Mouse (Mus musculus) intestine, embryonic 16.5 days (tissue): ENCODE data around the gene Ddias. TPM values are rescaled to one million over a fixed set of nuclear protein-coding genes. Genes with fewer than 3 reads are reported as not detected.
A peak's percentile ranks its signal among the peaks of the same experiment; 100 is the strongest.
"Not testable (repeated sequence)": the region's sequence is repeated elsewhere in the genome, so short reads cannot be mapped to it uniquely, and the experiment has no call there.

Experiments
- ATAC-seq: fragments of 200-750 bp; cut with Nextera tagmentation; 2 replicates; pipeline ENCODE4 v1.8.0; 2017; ENCODE audit warnings: moderate TSS enrichment, moderate library complexity
- H3K27ac ChIP-seq: fragments of 300-500 bp; sonication (generic); 2 replicates; pipeline ENCODE4 v1.5.1; 2014; ENCODE audit warnings: mild to moderate bottlenecking, low read length
- H3K27me3 ChIP-seq: fragments of 300-500 bp; sonication (generic); replicated peaks from 2 replicates; pipeline ENCODE4 v1.6.1; 2014; ENCODE audit warnings: low read length, control low read depth, mixed read lengths; ENCODE audit not compliant: control insufficient read depth, insufficient read depth
- H3K36me3 ChIP-seq: fragments of 300-500 bp; sonication (generic); 2 replicates; pipeline ENCODE4 v1.6.1; 2014; ENCODE audit warnings: low read length, control low read depth; ENCODE audit not compliant: control insufficient read depth, insufficient read depth
- H3K4me1 ChIP-seq: fragments of 300-500 bp; sonication (generic); 2 replicates; pipeline ENCODE4 v1.6.1; 2014; ENCODE audit warnings: low read length, control low read depth, mixed read lengths; ENCODE audit not compliant: control insufficient read depth, insufficient read depth
- H3K4me2 ChIP-seq: fragments of 300-500 bp; sonication (generic); 2 replicates; pipeline ENCODE4 v1.6.1; 2014; ENCODE audit warnings: low read depth, low read length, control low read depth
- H3K4me3 ChIP-seq: fragments of 300-500 bp; sonication (generic); 2 replicates; pipeline ENCODE4 v1.5.1; 2014; ENCODE audit warnings: mild to moderate bottlenecking, low read length
- H3K9ac ChIP-seq: fragments of 300-500 bp; sonication (generic); 2 replicates; pipeline ENCODE4 v1.6.1; 2014; ENCODE audit warnings: low read depth, low read length
- H3K9me3 ChIP-seq: fragments of 300-500 bp; sonication (generic); 2 replicates; pipeline ENCODE4 v1.6.1; 2016; ENCODE audit warnings: low read length, control low read depth; ENCODE audit not compliant: control insufficient read depth
- WGBS: fragments of 180-500 bp; shearing (Covaris S2); extraction: QIAGEN DNeasy Blood & Tissue Kit; methylation state at CpG from one replicate; pipeline ENCODE4 v1.1.7; 2014; 5-methylcytosine and 5-hydroxymethylcytosine counted together
- polyA plus RNA-seq: library from polyadenylated mRNA; unstranded; fragments of >200 nt; fragmentation: Nextera tagmentation; extraction: Ambion mirVana; gene quantifications from 2 replicates; pipeline ENCODE4 v1.2.1, GENCODE M21; 2015

Gene Ddias
- polyA plus RNA-seq: 8.7 and 9.2 TPM in 2 replicates

GRCm38 (mm10) chr7:92874116-92874675 lies at the start of gene Ddias, which contains the start of gene Prcp:
Ddias (minus strand) TSS chr7:92874247.
Prcp (plus strand) TSS chr7:92874470.
- Histone ChIP-seq H3K9me3 (no peaks in the 10 kb centered on the region), H3K4me2 (peak within 1 kb of the TSS; percentile 87), H3K36me3 (no peaks in the 10 kb centered on the region), H3K4me3 (peak within 1 kb of the TSS; percentile 73), H3K27me3 (no peaks in the 10 kb centered on the region), H3K4me1 (peaks cover 12% of the 10 kb centered on the region), H3K9ac (peak within 1 kb of the TSS; percentile 84), H3K27ac (peak within 1 kb of the TSS; percentile 99)
- WGBS: under 1% methylated on average over 53 of the region's 53 CpGs
- ATAC-seq: peak; percentile 85

- Histone ChIP-seq H3K9me3 (no peaks in the 10 kb centered on the region), H3K4me1 (no peaks in the 10 kb centered on the region), H3K9ac (no peak overlapping the region), H3K4me3 (no peak overlapping the region), H3K27me3 (no peaks in the 10 kb centered on the region), H3K27ac (no peak overlapping the region), H3K36me3 (no peaks in the 10 kb centered on the region), H3K4me2 (no peak overlapping the region)
- WGBS: 79% methylated on average over 2 of the region's 2 CpGs
- ATAC-seq: no peak
Observed at GRCm38 (mm10) chr7:92920857-92921172, 46.8 kb upstream of the Ddias start.

- Histone ChIP-seq H3K27me3 (no peaks in the 10 kb centered on the region), H3K4me2 (no peak overlapping the region), H3K27ac (no peak overlapping the region), H3K9me3 (no peaks in the 10 kb centered on the region), H3K4me1 (no peaks in the 10 kb centered on the region), H3K36me3 (no peaks in the 10 kb centered on the region), H3K4me3 (no peak overlapping the region), H3K9ac (no peak overlapping the region)
- WGBS: 84% methylated on average over 6 of the region's 6 CpGs
- ATAC-seq: no peak
Observed at GRCm38 (mm10) chr7:92920172-92920856, 46.3 kb upstream of the Ddias start.

- H3K9me3 ChIP-seq, H3K27me3 ChIP-seq, H3K4me3 ChIP-seq, H3K4me1 ChIP-seq, H3K9ac ChIP-seq, H3K27ac ChIP-seq, H3K4me2 ChIP-seq, H3K36me3 ChIP-seq: not testable (repeated sequence)
- 54% methylated on average over 7 of the region's 7 CpGs for WGBS
- peak; percentile 38; the same call in 1 of the 2 replicates for ATAC-seq
Observed at GRCm38 (mm10) chr7:92904285-92904684, 30.2 kb upstream of the Ddias start.

- ATAC-seq: peak; percentile 97
- H3K4me1 ChIP-seq: no peaks in the 10 kb centered on the region
- H3K4me2 ChIP-seq: no peak overlapping the region
- no peak overlapping the region for H3K27ac ChIP-seq
- no peak overlapping the region for H3K9ac ChIP-seq
- no peaks in the 10 kb centered on the region for H3K9me3 ChIP-seq
- H3K36me3 ChIP-seq: no peaks in the 10 kb centered on the region
- H3K4me3 ChIP-seq: no peak overlapping the region
- 49% methylated on average over 7 of the region's 7 CpGs for WGBS
- H3K27me3 ChIP-seq: no peaks in the 10 kb centered on the region
Observed at GRCm38 (mm10) chr7:92903360-92904038, 29.5 kb upstream of the Ddias start.

GRCm38 (mm10) chr7:92897021-92897420 lies 23.0 kb upstream of the Ddias start:
- H3K4me2 ChIP-seq: no peak overlapping the region
- H3K9me3 ChIP-seq: no peaks in the 10 kb centered on the region
- 47% methylated on average over 2 of the region's 2 CpGs for WGBS
- H3K27ac ChIP-seq: no peak overlapping the region
- no peaks in the 10 kb centered on the region for H3K36me3 ChIP-seq
- no peak overlapping the region for H3K9ac ChIP-seq
- peak; percentile 80 for ATAC-seq
- no peaks in the 10 kb centered on the region for H3K27me3 ChIP-seq
- no peaks in the 10 kb centered on the region for H3K4me1 ChIP-seq
- H3K4me3 ChIP-seq: no peak overlapping the region

GRCm38 (mm10) chr7:92896036-92896435 lies 22.0 kb upstream of the Ddias start:
- ATAC-seq: no peak
- Histone ChIP-seq H3K4me2 (no peak overlapping the region), H3K4me1 (no peaks in the 10 kb centered on the region), H3K9ac (no peak overlapping the region), H3K9me3 (no peaks in the 10 kb centered on the region), H3K4me3 (no peak overlapping the region), H3K36me3 (no peaks in the 10 kb centered on the region), H3K27ac (no peak overlapping the region), H3K27me3 (no peaks in the 10 kb centered on the region)
- WGBS: 73% methylated on average over 5 of the region's 5 CpGs

- no peak for ATAC-seq
- 50% methylated on average over 3 of the region's 3 CpGs for WGBS
Observed at GRCm38 (mm10) chr7:92893478-92893877, 19.4 kb upstream of the Ddias start.

GRCm38 (mm10) chr7:92890618-92891230 lies 16.7 kb upstream of the Ddias start:
- H3K4me3 ChIP-seq: no peak overlapping the region
- ATAC-seq: no peak
- no peak overlapping the region for H3K9ac ChIP-seq
- WGBS: 29% methylated on average over 4 of the region's 4 CpGs
- no peaks in the 10 kb centered on the region for H3K36me3 ChIP-seq
- no peaks in the 10 kb centered on the region for H3K27me3 ChIP-seq
- H3K27ac ChIP-seq: no peak overlapping the region
- no peaks in the 10 kb centered on the region for H3K9me3 ChIP-seq
- H3K4me2 ChIP-seq: no peak overlapping the region
- no peaks in the 10 kb centered on the region for H3K4me1 ChIP-seq

More at GRCm38 (mm10) chr7:92893478-92893877, 19.4 kb upstream of the Ddias start:
- Histone ChIP-seq H3K4me1 (no peaks in the 10 kb centered on the region), H3K4me3 (no peak overlapping the region), H3K36me3 (no peaks in the 10 kb centered on the region), H3K9me3 (no peaks in the 10 kb centered on the region), H3K27ac (no peak overlapping the region), H3K9ac (no peak overlapping the region), H3K4me2 (no peak overlapping the region), H3K27me3 (no peaks in the 10 kb centered on the region)
